In genomic region chr1:84367733-84368132, GRCm38 (mm10) we compare ENCODE assay signal across 26 mouse cellular contexts.
"Had no signal": no experiment of that assay in that cellular context is flagged by ENCODE, and none has a peak within 500 bp of the region (broad histone marks: within the 10 kb centered on the region; RNA-seq: fewer than 3 reads in every experiment).

No protein-coding gene starts in this region.

- H3K27me3 ChIP-seq: heart, embryonic 13.5 days; heart, embryonic 15.5 days; hindbrain, embryonic 12.5 days; kidney, embryonic 15.5 days; limb, embryonic 12.5 days; liver, embryonic 13.5 days had no signal

- ATAC-seq: hindbrain, embryonic 16.5 days; inflammation-experienced regulatory T-cells, adult 6 months had no signal

- H3K4me2 ChIP-seq: heart, embryonic 11.5 days; heart, embryonic 13.5 days; heart, embryonic 15.5 days; hindbrain, embryonic 12.5 days; hindbrain, embryonic 14.5 days; kidney, embryonic 15.5 days; limb, embryonic 12.5 days; liver, embryonic 11.5 days; liver, embryonic 13.5 days had no signal

- H3K9ac ChIP-seq: heart, embryonic 13.5 days; heart, embryonic 15.5 days; hindbrain, embryonic 12.5 days; hindbrain, embryonic 14.5 days; kidney, embryonic 15.5 days; limb, embryonic 12.5 days; liver, embryonic 13.5 days had no signal

- DNase-seq: gastrocnemius, adult 2 months; gastrocnemius, postnatal 10 days; gastrocnemius, postnatal 25 days; heart, adult 2 months; heart, postnatal 4 days; kidney, adult 11 months; kidney, adult 2 months; kidney, adult 9 months; kidney, postnatal 14 days; kidney, postnatal 36 days; liver; liver, embryonic 13.5 days had no signal

- H3K27ac ChIP-seq: gastrocnemius, adult 2 months; heart, adult 2 months; heart, embryonic 13.5 days; heart, embryonic 15.5 days; hindbrain, embryonic 10.5 days; hindbrain, embryonic 12.5 days; hindbrain, embryonic 14.5 days; kidney, embryonic 15.5 days; kidney, postnatal 0 days; left cerebral cortex, adult 2 months; limb, embryonic 10.5 days; limb, embryonic 12.5 days; liver, embryonic 13.5 days had no signal

- H3K36me3 ChIP-seq: heart, embryonic 13.5 days; heart, embryonic 15.5 days; hindbrain, embryonic 10.5 days; hindbrain, embryonic 12.5 days; kidney, embryonic 15.5 days; limb, embryonic 10.5 days; limb, embryonic 12.5 days; liver, embryonic 13.5 days had no signal

- H3K4me3 ChIP-seq: gastrocnemius, adult 2 months; heart, adult 2 months; heart, embryonic 13.5 days; heart, embryonic 15.5 days; hindbrain, embryonic 10.5 days; hindbrain, embryonic 12.5 days; kidney, embryonic 15.5 days; left cerebral cortex, adult 2 months; limb, embryonic 10.5 days; limb, embryonic 12.5 days; liver, embryonic 13.5 days had no signal

- H3K9me3 ChIP-seq: heart, embryonic 13.5 days; heart, embryonic 15.5 days; hindbrain, embryonic 10.5 days; hindbrain, embryonic 12.5 days; kidney, embryonic 15.5 days; limb, embryonic 10.5 days; limb, embryonic 12.5 days; liver, embryonic 13.5 days had no signal

- H3K4me1 ChIP-seq: heart, embryonic 15.5 days; hindbrain, embryonic 10.5 days; limb, embryonic 10.5 days; limb, embryonic 12.5 days; liver, embryonic 13.5 days had no signal
